Mouse (Mus musculus) thymus, adult 2 months (tissue): ENCODE results near the gene Ank3. TPM values are rescaled to one million over a fixed set of nuclear protein-coding genes. Genes with fewer than 3 reads are reported as not detected.

Experiments used
- DNase-seq: peaks from one replicate; pipeline ENCODE4 v3.0.0; 2021
- H3K27ac ChIP-seq: fragments of 200-500 bp; 2 replicates; pipeline ENCODE4 v1.5.1; 2012; ENCODE audit warnings: low read length, control low read depth; ENCODE audit not compliant: control insufficient read depth, insufficient read depth
- H3K27me3 ChIP-seq: fragments of 200-500 bp; 2 replicates; pipeline ENCODE4 v1.6.1; 2012; ENCODE audit warnings: mild to moderate bottlenecking, low read length, moderate library complexity, mixed read lengths; ENCODE audit not compliant: control insufficient read depth, insufficient read depth
- H3K36me3 ChIP-seq: fragments of 200-500 bp; 2 replicates; pipeline ENCODE4 v1.6.1; 2012; ENCODE audit warnings: mild to moderate bottlenecking, low read length, moderate library complexity; ENCODE audit not compliant: control insufficient read depth, insufficient read depth
- H3K4me1 ChIP-seq: fragments of 200-500 bp; replicated peaks from 2 replicates; pipeline ENCODE4 v1.6.1; 2012; ENCODE audit warnings: low read length; ENCODE audit not compliant: control insufficient read depth, insufficient read depth
- H3K4me3 ChIP-seq: fragments of 200-500 bp; 2 replicates; pipeline ENCODE4 v1.5.1; 2012; ENCODE audit warnings: mild to moderate bottlenecking, low read length, control low read depth, moderate library complexity; ENCODE audit not compliant: control insufficient read depth, insufficient read depth
- CTCF ChIP-seq: fragments of 200-500 bp; IDR thresholded peaks from 2 replicates; pipeline ENCODE4 v1.5.1; 2012; ENCODE audit warnings: mild to moderate bottlenecking, control low read depth, low read length, moderate library complexity, borderline replicate concordance; ENCODE audit not compliant: control insufficient read depth, poor library complexity, insufficient read depth; ENCODE audit errors: extremely low read depth
- POLR2A ChIP-seq: fragments of 200-500 bp; IDR thresholded peaks from 2 replicates; pipeline ENCODE4 v1.6.1; 2012; ENCODE audit warnings: mild to moderate bottlenecking, low read length, control low read depth, moderate library complexity; ENCODE audit not compliant: control insufficient read depth, poor library complexity, insufficient read depth; ENCODE audit errors: extremely low read depth
- WGBS: fragments of 180-500 bp; shearing (Covaris S2); methylation state at CpG from one replicate; pipeline ENCODE4 v1.1.7; 2018; 5-methylcytosine and 5-hydroxymethylcytosine counted together
- polyA plus RNA-seq: library from polyadenylated mRNA; depleted of rRNA; stranded (reverse); fragments of >200 nt; gene quantifications from 2 replicates; pipeline ENCODE4 v1.2.3, GENCODE M21; 2012

Gene Ank3
- polyA plus RNA-seq, 1 experiment: 4.2 TPM

- Histone ChIP-seq H3K36me3 (no peaks in the 10 kb centered on the region), H3K4me1 (no peaks in the 10 kb centered on the region), H3K27ac (no peak overlapping the region), H3K4me3 (no peak overlapping the region), H3K27me3 (no peaks in the 10 kb centered on the region)
- 97% methylated on average over 4 of the region's 4 CpGs for WGBS
- DNase-seq: no peak
- TF ChIP-seq CTCF (no peak), POLR2A (no peak)
Measured at GRCm38 (mm10) chr10:69549221-69549620, 150.6 kb downstream of the Ank3 start.

- H3K4me1 ChIP-seq: no peaks in the 10 kb centered on the region
- H3K36me3 ChIP-seq: no peaks in the 10 kb centered on the region
- no peak for TF ChIP-seq POLR2A
- no peak for TF ChIP-seq CTCF
- 78% methylated on average over 4 of the region's 4 CpGs for WGBS
- DNase-seq: no peak
- H3K27me3 ChIP-seq: no peaks in the 10 kb centered on the region
- no peak overlapping the region for H3K27ac ChIP-seq
- H3K4me3 ChIP-seq: no peak overlapping the region
Measured at GRCm38 (mm10) chr10:69550824-69551223, 152.3 kb downstream of the Ank3 start.

- no peak for DNase-seq
- H3K27ac ChIP-seq: no peak overlapping the region
- TF ChIP-seq POLR2A (no peak), CTCF (no peak)
- H3K36me3 ChIP-seq: no peaks in the 10 kb centered on the region
- H3K4me3 ChIP-seq: no peak overlapping the region
- H3K4me1 ChIP-seq: no peaks in the 10 kb centered on the region
- 87% methylated on average over 1 of the region's 1 CpGs for WGBS
- no peaks in the 10 kb centered on the region for H3K27me3 ChIP-seq
Measured at GRCm38 (mm10) chr10:69553091-69553490, 154.5 kb downstream of the Ank3 start.

- Histone ChIP-seq H3K27ac (no peak overlapping the region), H3K4me1 (no peaks in the 10 kb centered on the region), H3K27me3 (no peaks in the 10 kb centered on the region), H3K36me3 (no peaks in the 10 kb centered on the region), H3K4me3 (no peak overlapping the region)
- WGBS: 92% methylated on average over 4 of the region's 4 CpGs
- DNase-seq: no peak
- TF ChIP-seq CTCF (no peak), POLR2A (no peak)
Measured at GRCm38 (mm10) chr10:69555592-69555991, 157.0 kb downstream of the Ank3 start.

- peak; percentile 32 for DNase-seq
- Histone ChIP-seq H3K27ac (no peak overlapping the region), H3K27me3 (no peaks in the 10 kb centered on the region), H3K4me1 (no peaks in the 10 kb centered on the region), H3K4me3 (no peak overlapping the region), H3K36me3 (no peaks in the 10 kb centered on the region)
- TF ChIP-seq POLR2A (no peak), CTCF (peak; percentile 58; the same call in 1 of the 2 replicates)
- 29% methylated on average over 13 of the region's 13 CpGs for WGBS
Measured at GRCm38 (mm10) chr10:69556278-69556677, 157.7 kb downstream of the Ank3 start.

- 91% methylated on average over 1 of the region's 1 CpGs for WGBS
- H3K4me3 ChIP-seq: no peak overlapping the region
- TF ChIP-seq CTCF (no peak), POLR2A (no peak)
- H3K27me3 ChIP-seq: no peaks in the 10 kb centered on the region
- no peak for DNase-seq
- H3K27ac ChIP-seq: no peak overlapping the region
- no peaks in the 10 kb centered on the region for H3K4me1 ChIP-seq
- H3K36me3 ChIP-seq: no peaks in the 10 kb centered on the region
Measured at GRCm38 (mm10) chr10:69560237-69560636, 161.7 kb downstream of the Ank3 start.

- Histone ChIP-seq H3K27ac (no peak overlapping the region), H3K36me3 (no peaks in the 10 kb centered on the region), H3K27me3 (no peaks in the 10 kb centered on the region), H3K4me3 (no peak overlapping the region), H3K4me1 (no peaks in the 10 kb centered on the region)
- DNase-seq: no peak
- TF ChIP-seq CTCF (no peak), POLR2A (no peak)
- 91% methylated on average over 4 of the region's 4 CpGs for WGBS
Measured at GRCm38 (mm10) chr10:69562931-69563330, 164.4 kb downstream of the Ank3 start.
